Mouse (Mus musculus) layer of hippocampus, adult 11-12 months (tissue): ENCODE measurements around the gene Ddx52.

Experiments used
- DNase-seq: peaks from one replicate; pipeline ENCODE4 v3.0.0; 2022; ENCODE audit warnings: low spot score

The Ddx52 gene

DNA sequence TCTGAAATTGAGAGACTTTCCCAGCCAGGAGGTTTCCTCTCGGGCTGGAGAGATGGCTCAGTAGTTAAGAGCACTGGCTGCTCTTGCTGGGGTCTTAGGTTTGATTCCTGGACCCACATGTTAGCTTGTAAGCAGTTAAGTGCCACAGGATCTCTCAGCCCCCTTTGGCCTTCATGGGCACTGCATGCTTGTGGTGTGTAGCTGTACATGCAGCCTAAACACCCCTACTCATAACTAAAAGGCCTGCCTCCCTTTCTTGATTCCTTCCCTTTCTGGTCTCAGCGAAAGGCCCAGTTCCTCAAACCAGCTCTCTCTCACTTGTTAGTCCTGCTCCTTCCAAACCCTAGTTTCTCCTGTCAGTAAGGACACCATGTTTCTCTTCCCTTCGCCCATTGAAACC is 27.2 kb downstream of the Ddx52 start:
- DNase-seq = no peak

DNA sequence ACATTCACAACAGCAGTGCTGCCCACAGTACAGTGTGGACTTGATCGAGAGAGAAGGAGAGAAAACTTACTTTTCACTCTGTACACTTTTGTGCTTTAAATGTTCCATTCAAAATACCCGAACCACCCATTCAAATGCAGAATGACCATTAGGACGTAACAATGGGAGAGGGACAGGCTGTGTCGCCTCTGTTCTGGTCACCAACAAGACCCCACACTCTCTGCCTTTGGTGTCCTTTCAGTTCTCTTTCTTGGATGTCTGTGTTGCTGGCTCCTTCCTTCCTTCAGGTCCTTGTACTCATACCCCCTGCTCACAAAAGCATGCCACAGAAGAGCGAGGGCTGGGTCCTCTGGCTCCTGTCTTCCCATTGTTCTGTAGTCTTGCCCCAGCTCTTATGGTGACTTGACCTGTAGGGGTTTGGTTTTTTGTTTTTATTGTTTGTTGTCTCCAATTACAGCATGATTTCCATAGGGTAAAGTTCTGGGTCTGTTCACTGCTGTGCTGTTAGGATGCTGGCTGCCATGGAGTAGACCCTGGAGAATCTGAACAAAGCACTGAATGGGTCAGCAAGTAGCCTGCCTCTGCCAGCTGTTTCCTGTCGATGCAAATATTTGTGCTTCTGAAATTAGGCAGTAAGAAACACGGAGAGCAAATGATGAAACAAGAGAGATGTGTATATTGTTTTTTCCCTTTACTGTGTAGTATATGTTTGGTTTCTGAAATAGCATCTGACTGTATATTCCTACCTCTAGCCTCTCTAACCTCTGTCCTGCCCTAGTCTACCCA is 32.9 kb downstream of the Ddx52 start:
- DNase-seq = no peak

DNA sequence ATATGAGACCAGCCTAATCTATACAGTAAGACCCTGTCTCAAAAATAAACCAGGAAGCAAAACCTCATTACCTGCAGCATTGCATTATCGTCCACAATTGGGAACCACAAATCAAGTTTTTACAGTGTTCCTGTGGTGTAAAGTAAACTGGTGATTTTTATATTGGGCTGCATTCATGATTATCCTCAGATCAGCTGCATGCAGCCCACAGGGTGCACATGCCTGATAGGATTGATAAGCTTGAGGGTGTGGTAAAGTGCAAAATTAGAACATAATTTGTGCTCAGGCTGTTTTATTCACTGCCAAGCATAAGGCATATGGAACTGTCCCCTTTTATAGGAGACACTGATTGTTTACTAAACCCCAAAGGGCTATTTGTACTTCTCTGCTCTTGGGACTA is 33.6 kb downstream of the Ddx52 start:
- no peak for DNase-seq

DNA sequence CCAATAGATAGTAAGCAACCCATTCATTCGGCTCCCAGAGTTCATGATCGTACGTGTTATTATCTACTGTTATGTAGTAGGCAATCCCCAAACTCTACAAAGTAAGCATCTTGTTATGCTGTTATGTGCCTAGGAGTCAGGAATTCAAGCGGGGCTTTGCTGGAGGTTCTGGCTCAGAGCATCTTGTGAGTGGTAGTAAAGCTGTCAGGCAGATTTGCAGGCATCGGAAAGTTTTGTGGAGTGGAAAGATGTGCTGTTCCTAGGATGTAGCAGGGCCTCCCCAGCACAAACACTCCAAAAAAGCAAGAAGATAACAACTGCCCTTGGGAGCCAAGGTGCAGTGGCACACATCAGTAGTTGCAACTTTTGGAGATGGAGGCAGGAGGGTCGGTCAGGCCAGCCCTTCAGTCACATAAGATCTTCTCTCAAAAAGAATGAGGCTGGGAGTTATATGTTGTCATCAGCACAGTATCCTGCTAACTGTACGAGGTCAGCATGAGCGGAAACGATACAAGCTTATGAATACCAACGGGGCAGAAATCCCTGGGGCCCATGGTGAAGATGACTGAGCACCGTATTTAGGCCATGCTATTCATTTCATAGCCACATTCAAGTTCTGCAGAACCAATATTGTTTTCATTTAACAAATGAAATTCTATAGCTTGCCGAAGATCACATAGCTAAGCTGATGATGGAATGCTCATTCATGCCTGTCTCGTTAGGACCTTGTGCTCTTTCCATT is 34.5 kb downstream of the Ddx52 start:
- no peak for DNase-seq

DNA sequence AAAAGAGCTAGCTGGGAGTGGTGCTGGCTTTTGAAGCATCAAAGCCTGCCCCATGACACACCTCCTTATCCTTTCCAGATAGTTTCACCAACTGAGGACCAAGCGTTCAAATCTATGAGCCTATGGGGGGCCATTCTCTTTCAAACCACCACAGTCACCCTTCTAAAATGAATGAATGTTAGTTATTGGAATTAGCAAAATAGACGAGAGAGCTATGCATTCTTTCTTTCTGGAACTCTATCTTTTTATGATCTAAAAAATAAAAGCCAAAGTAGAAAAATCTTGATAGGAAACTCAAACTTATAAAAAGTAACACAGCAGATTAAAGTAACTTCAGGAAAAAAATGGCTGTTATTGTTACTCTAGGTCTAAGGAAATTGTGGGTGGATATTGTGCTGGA is 35.9 kb downstream of the Ddx52 start:
- DNase-seq = no peak

DNA sequence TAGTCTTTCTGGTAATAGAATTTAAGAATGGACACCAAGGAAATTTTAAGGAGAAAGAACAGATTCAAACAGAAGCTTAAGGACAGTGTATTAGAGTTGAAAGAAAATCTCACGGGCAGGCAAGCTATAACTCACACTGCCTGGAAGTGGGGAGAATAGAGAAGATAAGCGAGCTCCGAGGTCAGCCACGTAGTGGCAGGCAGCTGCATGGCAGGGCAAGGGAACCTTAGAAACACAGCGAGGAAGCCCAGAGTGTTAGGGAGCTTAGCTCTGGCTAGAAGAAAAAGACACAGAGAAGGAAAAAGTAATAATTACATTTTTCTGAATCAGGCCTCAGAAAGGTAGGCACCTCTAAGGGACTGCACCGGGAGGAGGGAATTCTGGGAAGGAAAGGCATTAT is 38.1 kb downstream of the Ddx52 start:
- DNase-seq = no peak

DNA sequence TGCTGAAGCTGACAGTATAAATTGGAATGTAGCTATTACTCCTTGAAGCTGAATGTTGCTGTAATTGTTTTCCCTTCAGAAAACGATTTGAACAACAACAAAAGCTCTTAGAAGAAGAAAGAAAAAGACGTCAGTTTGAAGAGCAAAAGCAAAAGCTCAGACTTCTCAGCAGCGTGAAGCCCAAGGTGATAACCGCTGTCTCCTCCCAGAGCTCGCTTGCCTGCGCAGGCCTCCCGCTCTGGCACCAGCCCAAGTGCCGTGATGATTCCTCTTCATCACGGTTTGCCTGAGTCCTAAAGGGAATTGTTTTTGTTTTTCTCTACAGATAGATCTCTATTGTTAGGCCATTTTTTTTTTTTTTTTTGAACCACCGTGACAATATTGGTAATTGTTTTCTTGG is 39.5 kb downstream of the Ddx52 start:
- no peak for DNase-seq

DNA sequence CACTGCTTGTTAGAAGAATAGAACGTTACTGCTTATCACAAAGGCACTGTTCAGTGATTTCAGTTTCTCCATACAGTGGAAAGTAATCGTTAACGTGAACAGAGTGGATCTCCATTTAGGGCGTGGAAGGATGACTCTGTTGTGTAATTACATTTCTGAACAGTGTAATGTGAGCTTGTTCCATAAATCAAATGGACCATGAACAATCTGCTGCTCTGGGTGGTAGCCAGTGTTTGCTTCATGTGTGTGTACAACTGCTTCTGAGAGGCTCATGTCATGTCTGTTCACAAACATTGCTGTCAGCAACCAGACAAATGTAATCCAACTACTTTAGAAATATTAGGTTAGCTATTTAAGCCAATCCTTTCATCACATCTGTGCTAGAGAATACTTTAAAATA is 49.8 kb downstream of the Ddx52 start:
- no peak for DNase-seq

DNA sequence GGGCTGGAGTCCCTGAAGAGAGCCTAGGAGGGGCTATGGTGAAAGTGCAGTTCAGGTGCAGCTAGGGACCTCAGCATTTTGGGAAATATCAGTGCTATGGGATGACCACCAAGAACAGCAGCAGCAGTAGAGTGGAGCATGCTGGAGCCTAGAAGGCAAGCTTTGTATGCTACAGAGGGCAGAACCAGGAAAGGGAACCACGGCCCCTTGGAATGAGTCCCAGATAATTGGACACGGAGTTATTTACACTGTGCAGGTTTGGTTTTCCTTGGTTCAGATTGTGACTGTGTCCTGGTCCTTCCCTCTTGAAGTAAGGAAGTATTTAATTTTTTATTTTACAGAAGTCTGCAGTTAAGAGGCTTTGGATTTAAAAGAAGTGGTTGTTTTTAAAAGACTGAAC is 51.6 kb downstream of the Ddx52 start:
- DNase-seq = no peak

DNA sequence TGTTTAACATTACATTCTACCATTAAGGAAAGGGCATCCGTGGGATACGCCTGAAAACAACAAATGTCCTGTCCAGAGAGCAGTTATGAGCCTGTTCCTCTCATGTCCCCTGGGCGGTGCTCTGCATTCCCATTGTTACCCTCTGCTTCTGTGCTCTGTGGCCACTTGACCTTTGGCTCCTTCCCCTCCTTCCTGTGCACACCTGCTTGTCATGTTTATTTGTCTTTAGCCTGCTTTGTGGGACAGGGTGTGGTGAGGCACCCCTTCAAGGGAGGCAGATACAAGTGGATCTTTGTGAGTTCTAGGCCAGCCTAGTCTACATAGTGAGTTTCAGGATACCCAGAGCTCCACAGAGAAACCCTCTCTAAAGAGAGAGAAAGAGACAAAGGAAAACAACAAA is 52.6 kb downstream of the Ddx52 start:
- DNase-seq = no peak

DNA sequence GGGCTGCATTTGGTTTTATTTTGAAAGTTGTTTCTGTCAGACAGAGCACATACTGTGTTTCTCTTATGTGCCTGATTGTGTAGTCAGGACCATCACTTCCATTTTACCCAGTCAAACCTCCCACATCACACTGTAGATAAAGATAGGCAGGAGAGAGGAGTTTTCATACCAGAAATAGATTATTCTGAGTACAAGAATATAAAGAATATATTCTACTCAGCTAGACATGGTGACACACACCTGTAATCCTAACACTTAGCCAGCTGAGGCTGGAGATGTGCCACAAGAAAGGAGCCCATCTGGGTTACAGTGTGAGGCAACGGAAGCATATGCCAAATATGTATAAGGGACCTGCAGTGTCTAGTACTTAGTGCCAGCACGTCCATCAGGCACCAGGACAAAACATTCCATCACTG is 53.7 kb downstream of the Ddx52 start:
- no peak for DNase-seq

DNA sequence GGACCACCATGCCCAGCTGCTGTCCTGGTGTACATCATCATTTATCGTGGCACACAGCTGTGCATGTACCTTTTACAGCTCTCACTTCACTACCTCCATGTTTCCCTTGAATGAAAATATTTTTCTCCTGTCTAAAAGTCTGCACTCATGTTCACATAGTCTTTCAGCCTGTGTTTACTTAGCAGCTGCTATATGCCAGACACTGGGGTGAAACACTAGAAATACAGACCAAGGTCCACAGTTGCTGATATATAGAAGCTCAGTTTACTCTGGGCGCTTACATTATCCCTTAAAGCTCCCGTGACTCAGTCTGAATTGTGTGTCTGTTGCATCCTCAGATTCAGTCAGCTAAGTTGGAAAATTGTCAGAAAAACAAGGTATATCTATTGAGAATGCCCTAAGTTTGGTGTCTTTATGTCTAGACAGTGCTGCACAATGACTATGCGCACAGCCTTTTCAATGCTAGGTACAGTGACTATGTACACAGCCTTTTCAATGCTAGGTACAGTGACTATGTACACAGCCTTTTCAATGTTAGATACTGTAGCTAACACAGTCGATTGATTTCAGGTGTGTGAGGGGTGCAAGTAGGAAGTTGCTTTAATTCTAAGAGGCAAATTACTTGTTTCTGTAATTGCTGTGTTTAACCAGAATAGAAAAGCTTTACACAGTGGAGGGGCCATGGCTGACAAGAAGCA is 55.5 kb downstream of the Ddx52 start:
- DNase-seq = no peak

DNA sequence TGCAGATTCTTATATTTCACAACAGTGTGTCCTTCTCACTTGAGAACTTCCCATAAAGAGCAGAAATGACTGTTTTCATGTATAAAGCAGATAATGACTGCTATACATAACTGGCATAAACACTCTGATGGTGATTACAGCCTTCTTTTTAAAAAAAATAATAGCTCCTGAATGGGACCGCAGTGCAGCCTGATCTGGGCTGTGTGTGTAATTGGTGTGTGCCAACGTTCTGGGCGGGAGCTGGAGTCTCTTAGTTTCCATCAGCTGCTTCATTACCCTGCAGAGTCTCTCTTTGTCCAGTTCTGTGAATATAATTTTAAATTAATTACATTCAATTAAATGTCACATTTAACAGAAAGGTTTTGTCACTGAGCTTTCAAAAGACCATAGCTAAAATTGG is 57.1 kb downstream of the Ddx52 start:
- no peak for DNase-seq

DNA sequence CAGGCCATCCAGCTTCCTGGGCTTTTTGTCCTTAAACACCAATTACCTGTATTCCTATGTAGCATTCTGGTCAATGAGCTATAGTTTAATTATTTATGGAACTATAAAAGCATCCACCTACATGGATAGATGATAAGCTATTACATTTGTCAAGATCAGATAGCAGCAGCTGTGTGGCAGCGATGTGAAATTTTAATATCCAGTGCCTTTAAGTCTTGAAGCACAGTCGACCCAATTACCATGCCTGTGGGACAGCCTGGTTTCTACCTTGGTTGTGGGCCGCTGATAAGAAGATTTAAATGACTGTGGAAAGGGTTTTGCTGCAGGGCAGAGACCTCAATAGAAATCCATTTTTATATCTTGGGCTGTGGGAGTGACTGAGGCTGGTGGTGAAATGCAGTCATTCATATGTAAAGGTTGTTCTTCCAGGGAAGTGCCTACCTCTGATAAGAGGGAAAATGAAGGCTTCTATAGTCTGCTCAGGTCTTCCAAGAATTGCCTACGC is 57.6 kb downstream of the Ddx52 start:
- no peak for DNase-seq

DNA sequence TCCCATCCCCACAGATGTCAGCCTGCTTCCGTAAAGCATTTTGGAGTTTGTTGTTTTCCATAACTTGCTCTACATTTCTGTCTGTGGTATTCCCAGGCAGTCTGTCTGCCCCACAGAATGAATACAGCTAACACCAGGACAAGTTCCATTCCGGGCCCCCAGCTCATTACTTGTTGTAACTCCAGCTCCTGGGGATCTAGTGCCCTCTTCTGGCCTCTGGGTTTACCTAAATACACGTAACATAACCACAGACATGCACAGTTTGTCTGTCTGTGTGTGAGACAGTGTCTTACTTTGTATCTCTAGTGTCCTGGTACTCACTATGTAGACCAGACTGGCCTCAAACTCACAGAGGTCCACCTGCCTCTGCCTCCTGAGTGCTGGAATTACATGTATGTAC is 59.4 kb downstream of the Ddx52 start:
- DNase-seq = no peak

DNA sequence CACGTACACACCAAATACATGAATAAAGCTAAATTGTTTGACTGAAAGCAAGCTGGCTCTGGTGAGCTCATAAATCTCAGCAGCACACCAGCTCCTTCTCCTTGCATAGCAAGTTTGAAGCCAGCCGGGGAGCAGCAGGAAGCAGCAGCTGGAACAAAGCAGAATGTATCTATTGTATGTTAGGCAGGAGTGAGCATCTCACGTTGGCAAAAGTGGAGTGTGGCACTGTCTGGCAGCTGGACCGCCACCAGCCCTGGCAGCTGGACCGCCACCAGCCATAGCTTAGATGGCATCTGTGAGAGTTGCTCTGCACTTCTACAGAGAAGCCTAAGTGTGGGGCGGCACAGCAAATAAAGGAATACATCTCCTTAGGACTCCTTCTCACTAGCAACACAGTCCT is 62.1 kb downstream of the Ddx52 start:
- peak; percentile 62 for DNase-seq

DNA sequence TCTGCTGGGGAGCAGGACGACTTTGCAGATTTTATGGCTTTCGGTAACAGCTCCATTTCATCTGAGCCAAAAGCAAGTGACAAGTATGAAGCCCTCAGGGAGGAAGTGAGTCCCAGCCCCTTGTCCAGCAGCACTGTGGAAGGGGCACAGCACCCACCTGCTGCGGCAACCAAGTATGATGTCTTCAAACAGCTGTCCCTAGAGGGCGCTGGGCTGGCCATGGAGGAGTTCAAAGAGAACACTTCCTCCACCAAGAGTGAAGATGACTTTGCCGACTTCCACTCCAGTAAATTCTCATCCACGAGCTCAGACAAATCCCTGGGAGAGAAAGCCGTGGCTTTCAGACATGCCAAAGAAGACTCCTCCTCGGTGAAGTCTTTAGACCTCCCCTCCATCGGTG is 67.1 kb downstream of the Ddx52 start:
- no peak for DNase-seq

DNA sequence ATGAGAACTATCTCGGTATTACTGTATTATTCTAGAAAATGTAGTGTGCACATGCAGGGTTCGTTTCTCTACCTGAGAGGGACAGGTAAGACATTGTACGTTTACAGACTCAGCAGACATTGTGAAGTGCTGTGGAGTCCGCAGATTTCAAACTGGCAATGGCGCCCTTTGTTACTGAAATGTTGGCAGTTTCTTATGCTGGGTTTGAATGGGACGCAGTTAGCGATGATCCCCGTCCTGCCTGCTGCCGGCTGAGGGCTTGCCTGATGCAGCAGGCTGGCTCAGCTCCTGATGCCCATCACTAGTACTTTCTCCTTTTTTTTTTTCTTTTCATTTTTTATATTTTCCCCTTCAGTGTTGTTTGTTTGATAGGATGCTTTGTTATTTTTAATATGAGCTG is 68.5 kb downstream of the Ddx52 start:
- no peak for DNase-seq

DNA sequence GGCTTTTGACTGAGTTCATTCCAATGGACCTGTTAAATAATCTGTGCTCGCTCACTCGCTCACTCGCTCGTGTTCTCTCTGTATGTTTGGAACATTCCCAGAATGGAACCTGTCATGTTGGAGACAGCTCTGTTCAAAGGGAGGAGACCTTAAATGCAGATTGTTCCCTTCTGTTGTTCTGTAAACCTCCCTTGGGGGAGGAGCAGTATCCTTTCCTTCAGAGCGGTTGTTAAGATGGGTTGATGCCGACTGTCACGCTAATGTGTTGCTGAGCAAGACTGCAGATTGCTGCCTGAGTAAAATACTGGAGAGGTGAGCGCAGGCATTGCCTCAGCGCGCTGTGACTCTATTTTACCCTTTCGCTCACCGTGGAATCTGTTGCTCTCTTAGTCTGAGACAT is 69.2 kb downstream of the Ddx52 start:
- no peak for DNase-seq

DNA sequence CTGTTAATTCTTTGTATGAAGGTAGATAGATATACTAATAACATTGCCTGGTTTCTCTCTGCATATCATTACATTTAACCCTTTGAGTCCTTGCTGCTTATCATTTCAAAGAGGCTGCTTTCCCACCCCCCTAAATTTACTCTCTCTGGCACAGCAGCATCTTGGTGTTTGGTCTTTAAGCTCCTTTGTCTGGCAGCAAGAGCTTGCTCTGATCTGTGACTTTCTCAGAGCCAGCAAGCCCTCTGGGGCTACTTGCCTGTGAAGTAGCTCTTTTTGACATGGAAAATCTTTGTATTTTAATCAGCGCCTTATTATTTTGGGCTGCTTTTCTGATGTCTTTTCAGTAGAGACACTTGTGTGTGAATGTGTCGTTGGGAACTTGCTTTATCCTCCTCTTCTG is 69.7 kb downstream of the Ddx52 start:
- no peak for DNase-seq
